Mouse (Mus musculus) CH12.LX (cell line): Measurements from ENCODE around the gene Cyp2w1.

Source experiments
- CTCF ChIP-seq, 2 experiments: IDR thresholded peaks in 1 of 2; conservative IDR thresholded peaks in 1 of 2; 2 replicates each; pipeline ENCODE4 v1.5.1; 2011 to 2012; ENCODE audit warnings: low read depth in 2 of 2, low read length in 2 of 2, improper control_type of control experiment in 1 of 2, inconsistent platforms in 1 of 2, mild to moderate bottlenecking in 1 of 2, moderate library complexity in 1 of 2
- POLR2A ChIP-seq: IDR thresholded peaks from 2 replicates; pipeline ENCODE4 v1.6.1; 2011; ENCODE audit warnings: low read depth, mild to moderate bottlenecking, improper control_type of control experiment, low read length
- POLR2AphosphoS2 ChIP-seq: IDR thresholded peaks from 2 replicates; pipeline ENCODE4 v1.6.1; 2011; ENCODE audit warnings: low read depth, low read length, improper control_type of control experiment
- RCOR1 ChIP-seq: conservative IDR thresholded peaks from 2 replicates; pipeline ENCODE4 v1.6.1; 2012; ENCODE audit warnings: low read depth, mild to moderate bottlenecking, inconsistent platforms, low read length, improper control_type of control experiment
- TBP ChIP-seq: conservative IDR thresholded peaks from 2 replicates; pipeline ENCODE4 v1.6.1; 2011; ENCODE audit warnings: low read depth, low read length, improper control_type of control experiment
- ZKSCAN1 ChIP-seq: IDR thresholded peaks from 2 replicates; pipeline ENCODE4 v1.6.1; 2012; ENCODE audit warnings: low read depth, inconsistent platforms, low read length, improper control_type of control experiment, borderline replicate concordance

- TF ChIP-seq POLR2A = no peak
- TF ChIP-seq CTCF (conservative IDR thresholded peaks at IDR 0.05 in 1 of 2, IDR thresholded peaks at IDR 0.05 in 1 of 2; ENCODE audit: low read depth in 2 of 2, low read length in 2 of 2) = no peak
- no peak for TF ChIP-seq POLR2AphosphoS2
- no peak for TF ChIP-seq RCOR1
- no peak for TF ChIP-seq ZKSCAN1
- no peak for TF ChIP-seq TBP
Observed at GRCm38 (mm10) chr5:139381586-139382513, 29.4 kb downstream of the Cyp2w1 start.
